Mouse (Mus musculus): Measurements from ENCODE around the gene Slk.

DNA sequence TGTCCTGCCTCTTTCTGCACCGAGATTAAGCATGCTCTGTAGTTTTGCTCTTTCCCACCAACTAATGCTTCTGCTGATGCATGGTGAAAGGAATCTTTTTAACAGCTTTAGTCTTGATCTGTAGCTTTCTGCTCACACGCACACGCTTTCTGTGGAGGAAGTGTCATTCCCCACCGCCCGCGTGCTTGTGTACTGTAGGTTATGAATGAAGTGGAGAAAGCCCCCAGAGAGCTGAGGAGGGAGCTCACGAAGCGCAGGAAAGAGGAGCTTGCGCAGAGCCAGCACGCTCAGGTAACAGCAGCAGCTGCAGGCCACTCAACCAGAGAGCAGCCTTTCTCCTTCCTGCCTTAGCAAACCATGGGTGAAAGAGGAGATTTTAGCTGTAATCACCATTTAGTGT is 48.0 kb downstream of the Slk start:
- TF ChIP-seq CTCF (IDR thresholded peaks at IDR 0.05; ENCODE audit: low read depth) (no peak), EP300 (IDR thresholded peaks at IDR 0.05; ENCODE audit: low read depth) (no peak)

All from heart, postnatal 0 days (tissue).